Mouse (Mus musculus): ENCODE data around the gene Crbn.

DNA sequence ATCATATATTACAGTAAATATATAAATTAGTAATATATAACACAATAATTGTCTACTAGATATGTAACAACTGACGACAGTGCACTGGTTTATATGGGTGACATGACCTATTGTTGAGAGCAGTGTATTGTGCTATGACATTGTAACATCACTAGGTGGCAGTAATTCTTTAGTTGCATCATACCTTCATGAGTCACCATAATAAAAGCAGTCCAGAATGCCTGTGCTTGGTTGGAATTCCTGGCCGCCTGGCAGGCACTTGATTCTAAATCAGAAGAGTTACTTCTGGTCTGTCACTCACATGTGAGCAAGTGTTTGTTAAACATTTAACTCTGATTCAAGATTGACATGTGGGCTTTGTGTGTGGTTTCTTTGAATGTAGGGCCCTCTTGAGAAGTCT, 5.0 kb upstream of the Crbn start:
- no peak for TF ChIP-seq CTCF (IDR thresholded peaks at IDR 0.05; ENCODE audit: extremely low read depth, insufficient read depth, insufficient read length, insufficient replicate concordance)
- TF ChIP-seq POLR2A (IDR thresholded peaks at IDR 0.05; ENCODE audit: low read depth, low read length) = no peak
